Mouse (Mus musculus): ENCODE measurements at regions not wholly inside any gene's neighbourhood (a gene's known extent, or its start where the extent isn't known, plus 50 kb on each side); places are given as distances from the start of the nearest gene placed in this dataset.

DNA sequence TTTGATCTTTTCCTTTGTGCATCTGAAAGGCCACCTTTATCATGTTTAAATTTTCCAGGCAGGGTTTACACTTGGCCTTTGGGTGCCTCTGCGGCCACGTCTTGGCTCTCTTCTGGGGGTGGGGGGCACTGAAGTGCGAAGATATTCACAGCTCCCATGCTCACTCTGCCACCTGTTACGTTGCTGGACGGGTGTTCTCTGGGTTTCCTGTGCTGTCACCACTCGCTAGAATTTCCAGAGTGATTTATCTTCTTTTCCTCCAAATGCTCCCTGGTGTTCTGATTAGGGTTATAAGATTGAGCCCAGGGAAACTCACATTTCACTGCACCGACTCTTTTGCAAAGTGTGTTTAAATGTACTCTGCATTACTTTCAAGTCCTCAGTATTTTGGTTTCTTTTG, 404.8 kb upstream of the Mki67 start:
- peak; percentile 53 for DNase-seq

DNA sequence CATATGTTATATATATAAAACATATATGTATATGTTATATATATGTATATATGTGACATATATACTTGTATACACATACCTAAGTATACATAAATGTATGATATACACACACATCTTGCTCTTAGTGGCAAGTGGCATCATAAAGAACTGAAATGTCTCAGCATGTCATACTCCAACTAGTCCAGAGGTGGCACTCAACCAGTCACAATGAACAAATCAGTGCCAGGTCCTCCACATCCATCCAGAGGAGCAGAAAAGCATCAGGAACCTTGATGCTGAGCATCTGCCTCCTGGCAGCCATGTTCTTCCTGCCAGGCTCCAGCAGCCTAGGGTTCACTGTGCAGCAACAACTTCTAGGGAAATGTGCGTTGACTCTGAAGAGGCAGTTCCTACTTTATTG, 405.2 kb upstream of the Mki67 start:
- DNase-seq, result peak; percentile 53

DNA sequence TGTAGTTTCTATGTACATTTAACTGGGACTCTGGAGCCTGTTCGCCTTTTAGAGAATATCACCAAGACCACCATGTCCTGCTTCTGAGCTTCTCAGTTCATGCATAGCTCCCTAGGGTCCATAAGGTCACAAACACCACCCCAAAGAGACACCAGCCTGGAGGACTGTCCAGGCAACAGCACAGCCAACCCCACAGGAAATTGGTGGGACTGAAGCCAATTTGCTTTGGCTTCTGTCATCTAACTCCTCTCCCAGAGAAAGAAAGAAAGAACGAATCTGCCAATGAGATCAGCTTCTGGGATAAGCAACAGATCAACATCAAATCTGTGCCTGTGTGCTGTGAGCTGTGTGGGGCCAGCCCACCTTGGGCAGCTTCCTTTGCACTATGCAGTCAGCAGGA, 408.6 kb upstream of the Mki67 start:
- DNase-seq, result no peak

GRCm38 (mm10) chr7:136126393-136126792, 410.2 kb upstream of the Mki67 start:
- DNase-seq, result no peak

- DNase-seq, result no peak
These were observed 411.4 kb upstream of the Mki67 start for GRCm38 (mm10) chr7:136127576-136127975.

DNA sequence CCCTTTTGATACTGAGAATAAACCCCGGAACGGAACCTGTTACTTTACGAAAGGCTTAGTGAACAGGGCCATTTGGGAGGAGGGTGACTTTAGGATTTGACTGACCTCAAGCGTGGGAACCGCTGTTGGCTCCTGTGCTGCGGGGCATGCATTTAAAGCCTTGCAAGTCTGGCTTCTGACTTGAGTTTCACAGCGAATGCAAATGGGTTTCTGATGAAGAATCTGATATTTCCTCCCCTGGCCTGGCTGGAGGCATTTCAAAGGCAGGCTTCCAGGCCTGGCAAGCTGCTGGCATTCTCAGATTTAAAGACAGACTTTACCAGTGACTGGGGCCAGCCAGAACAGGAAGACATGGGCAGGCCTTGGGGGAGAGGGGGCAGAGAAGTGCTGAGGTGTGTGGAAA, 413.6 kb upstream of the Mki67 start:
- DNase-seq, result peak; percentile 19

DNA sequence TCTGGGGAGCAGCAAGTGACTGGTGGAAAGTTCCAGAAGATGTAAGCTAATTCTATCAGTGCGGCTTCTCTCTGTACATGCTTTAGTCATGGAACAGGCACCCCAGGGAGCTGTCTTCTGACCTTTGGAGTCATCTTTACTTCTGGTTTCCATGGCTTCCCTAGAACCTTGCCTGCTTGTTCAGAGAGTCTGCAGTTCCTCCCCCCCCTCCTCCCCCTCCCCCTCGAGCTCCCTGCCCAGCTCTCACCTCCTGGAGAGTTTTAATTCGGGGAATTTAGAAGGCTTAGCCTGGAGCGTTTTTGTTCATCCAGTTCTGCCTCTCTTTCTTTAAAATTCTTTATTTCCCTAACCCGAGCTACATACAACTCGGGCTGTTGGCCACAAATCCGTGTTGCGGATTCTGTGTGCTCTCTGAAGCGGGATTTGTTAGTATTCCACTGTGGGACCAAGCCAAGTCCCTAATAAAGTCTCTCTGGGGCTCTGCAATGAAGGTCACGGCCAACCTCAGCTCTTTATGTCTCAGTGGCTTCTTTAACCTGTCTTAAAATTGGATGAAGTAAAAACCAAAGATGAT, 414.6 kb upstream of the Mki67 start:
- peak; percentile 26 for DNase-seq

DNA sequence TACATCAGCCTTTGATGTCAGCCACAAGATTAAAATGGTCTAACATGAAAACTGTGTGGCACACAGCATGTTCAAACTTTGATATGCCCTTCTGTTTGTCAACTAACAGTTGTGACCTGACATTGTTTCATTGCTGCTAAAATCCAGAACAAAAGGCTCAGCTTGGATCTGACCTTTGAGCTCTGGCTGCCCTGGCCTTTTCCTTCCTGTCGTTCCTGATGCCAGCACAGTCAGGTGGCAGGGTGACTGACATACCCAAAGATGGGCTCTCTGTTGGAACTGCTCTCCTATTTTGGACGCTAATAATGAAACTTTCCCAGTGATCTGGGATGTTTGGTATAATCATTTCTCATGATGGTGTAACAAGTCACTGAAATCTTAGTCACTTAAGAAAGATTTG, 416.8 kb upstream of the Mki67 start:
- no peak for DNase-seq

GRCm38 (mm10) chr7:136136666-136137065, 420.5 kb upstream of the Mki67 start:
- no peak for DNase-seq

DNA sequence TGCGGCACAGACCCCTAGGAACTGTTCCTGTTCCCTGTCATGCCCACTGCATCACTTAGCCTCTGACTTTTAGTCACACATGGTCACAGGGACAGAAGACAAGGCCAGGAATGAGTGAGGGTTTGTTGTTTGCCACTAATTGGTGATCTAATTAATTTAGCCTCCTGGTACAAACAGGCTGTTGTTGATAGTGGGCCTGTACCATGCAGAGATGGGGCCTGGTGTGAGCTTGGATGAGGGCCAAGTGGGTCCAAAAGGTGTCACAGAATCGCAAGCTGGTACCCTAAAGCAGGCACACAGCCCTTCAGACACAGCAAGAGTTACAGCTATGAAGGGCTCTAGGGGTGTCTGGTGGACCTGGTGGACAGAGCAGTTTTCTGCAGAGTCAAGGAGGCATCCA, 421.2 kb upstream of the Mki67 start:
- DNase-seq, result no peak

GRCm38 (mm10) chr7:136137831-136138602, 421.9 kb upstream of the Mki67 start:
- no peak for DNase-seq

- no peak for DNase-seq
These were observed 426.7 kb upstream of the Mki67 start for GRCm38 (mm10) chr7:136142832-136143231.

- DNase-seq, result no peak
These were observed 434.0 kb upstream of the Mki67 start for GRCm38 (mm10) chr7:136150196-136150595.

DNA sequence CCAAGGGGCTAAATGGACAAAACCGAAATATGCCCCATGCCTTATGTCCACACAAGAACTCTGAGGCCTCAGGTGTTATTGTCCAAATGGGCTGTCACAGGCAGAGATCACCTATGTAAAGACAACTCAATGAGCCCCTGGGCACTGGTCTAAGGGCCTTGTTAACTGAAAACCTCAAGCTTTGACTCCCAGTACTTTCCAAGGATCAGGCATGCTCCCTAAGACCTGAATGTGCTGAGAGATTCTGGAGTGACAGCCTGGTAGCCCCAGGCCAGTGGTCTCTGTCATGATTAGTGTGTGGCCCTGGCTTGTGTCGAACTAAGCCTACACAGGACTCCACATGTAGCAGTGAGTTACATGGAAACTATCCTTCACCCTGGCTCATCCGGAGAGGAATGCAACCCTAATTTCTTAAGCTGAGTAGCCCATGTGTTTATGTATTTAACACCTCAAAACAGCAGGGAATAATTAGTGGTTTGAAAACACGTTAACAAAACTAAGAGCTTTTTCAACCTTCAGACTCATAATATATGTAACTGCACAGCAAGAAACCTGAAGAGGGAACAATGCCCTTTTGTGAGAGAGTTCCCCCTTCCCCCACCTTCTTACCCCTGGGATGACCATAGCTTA, 435.3 kb upstream of the Mki67 start:
- peak; percentile 43 for DNase-seq

DNA sequence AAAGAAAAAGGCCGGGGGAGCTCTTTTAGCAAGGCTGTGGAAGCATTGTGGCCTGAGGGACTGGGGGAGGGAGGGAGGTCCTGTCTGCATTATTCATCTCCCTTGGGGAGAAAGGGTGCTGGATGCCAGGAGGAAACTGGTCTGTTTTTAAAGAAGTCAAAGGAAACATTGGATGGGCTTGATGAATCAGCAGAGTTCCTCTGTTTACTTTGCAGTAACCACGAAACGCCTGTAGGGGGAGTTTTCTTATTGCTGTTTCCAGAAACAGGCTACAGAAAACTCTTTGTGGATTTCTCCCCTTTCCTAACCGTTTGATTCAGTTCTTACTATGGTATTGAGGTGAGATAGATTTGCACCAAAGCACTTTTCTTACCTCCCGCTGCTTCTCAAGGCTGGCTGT, 436.3 kb upstream of the Mki67 start:
- DNase-seq, result peak; percentile 83

DNA sequence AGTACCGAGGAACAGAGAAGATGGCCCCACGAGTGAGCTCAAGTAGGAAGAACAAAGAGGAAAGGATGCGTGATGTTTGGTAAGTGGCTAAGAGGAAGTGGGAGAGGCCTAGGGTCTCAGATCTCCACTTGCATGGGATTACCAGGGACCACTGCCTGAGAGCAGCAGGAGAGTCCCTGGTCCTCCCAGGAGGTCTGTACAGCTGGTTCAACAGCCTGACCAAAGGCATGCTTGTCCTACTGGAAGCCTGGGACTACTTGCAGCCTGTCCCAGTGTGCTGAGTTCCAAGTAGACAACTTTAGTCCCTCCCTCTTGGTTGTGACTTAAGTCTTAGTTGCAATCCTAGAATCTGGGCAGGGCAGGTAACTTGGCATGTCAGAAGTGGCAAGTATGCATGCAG, 437.5 kb upstream of the Mki67 start:
- no peak for DNase-seq

DNA sequence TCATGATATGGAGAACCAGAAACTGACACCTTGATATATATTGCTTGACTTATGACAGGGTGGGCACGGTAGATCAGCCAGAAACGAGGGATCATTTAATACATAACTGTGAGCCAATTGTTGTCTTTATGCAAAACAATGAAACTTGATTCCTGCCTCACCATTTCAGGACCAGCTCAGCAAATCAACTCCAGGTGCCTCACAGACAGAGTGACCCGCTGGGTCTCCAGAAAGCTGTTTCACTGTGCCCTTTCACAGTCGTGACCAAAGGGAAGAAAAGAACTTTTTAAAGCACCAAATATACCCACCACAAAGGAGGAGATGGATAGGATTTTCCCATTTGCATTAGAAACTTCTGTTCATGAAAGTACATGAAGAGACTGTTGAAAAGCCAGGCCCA, 443.0 kb upstream of the Mki67 start:
- peak; percentile 73 for DNase-seq

DNA sequence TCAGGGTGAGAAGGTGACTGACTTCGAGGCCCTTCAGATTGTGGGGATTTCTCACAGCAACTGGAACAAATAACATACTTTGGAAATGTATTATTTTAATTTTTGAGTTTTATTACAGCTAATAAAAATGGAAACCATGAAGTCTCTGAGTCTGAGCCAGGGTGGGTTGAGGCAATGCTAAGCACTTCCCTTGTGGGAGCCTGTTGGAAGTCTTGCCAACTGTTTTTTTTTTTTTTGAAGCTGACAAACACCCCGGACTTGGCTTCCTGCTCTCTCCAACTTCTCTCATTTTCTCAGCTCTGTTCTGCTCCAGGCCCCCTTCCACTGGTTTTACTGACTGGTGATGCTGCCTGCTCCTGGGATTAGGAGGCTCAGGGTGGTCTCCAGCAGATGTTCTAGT, 445.4 kb upstream of the Mki67 start:
- DNase-seq, result no peak

DNA sequence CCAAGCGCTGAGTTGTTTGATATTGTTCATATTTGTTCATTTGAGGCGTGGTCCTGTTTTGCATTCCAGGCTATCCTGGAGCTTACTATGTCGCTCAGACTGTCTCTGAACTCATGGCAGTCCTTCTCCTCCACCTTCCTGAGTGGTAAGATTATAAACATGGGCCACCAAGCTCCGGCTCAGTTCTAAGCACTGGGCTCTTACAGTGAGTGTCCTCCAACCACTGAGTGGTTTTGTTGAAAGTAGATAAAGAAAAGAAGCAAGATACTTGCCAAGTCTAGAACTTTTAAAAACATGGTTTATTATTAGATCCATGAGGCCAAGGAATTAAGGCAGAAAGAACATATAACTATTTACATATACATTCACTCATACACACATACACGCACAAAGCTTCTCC, 448.7 kb upstream of the Mki67 start:
- DNase-seq, result no peak

DNA sequence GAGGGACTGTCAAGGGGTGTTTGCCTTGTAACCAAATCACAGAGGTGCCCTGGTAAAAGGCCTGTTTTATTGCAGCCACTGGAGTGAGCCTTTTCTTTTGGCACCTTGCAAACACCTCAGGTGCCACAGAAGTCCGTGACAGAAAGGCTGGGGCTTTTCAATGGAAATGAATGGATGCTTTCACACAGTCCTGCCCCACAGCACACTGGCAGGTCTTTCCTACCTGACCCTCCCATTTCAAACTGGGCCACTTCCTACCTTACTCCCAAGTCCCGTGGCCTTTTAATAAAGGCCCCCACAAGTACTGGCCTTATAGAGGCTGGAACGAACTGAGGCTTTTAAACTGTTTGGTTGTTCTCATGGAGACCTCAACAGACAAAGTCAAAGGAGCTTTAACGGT, 453.1 kb upstream of the Mki67 start:
- no peak for DNase-seq

GRCm38 (mm10) chr7:136176373-136176772, 460.2 kb upstream of the Mki67 start:
- DNase-seq, result no peak

DNA sequence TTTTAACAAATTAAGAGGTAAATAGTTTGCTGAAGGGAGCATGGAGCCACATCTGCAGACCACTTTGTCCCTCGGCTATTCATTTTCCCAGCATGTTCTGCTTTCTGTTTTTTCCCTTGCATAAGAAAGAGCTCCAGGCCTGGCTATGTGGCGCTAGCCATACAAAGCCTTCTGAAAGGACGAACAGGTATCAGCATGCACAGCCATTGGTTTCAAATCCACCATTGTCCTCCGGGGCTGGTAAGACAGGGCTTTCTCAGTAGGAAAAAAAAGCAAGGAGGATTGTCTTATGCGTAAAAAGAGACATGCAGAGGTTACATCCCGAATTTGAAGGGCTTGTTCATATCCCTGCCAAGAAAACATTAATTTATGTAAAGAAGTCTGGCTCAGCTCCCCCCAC, 464.8 kb upstream of the Mki67 start:
- DNase-seq, result no peak

- DNase-seq, result no peak
These were observed 465.9 kb upstream of the Mki67 start for GRCm38 (mm10) chr7:136182101-136182500.

DNA sequence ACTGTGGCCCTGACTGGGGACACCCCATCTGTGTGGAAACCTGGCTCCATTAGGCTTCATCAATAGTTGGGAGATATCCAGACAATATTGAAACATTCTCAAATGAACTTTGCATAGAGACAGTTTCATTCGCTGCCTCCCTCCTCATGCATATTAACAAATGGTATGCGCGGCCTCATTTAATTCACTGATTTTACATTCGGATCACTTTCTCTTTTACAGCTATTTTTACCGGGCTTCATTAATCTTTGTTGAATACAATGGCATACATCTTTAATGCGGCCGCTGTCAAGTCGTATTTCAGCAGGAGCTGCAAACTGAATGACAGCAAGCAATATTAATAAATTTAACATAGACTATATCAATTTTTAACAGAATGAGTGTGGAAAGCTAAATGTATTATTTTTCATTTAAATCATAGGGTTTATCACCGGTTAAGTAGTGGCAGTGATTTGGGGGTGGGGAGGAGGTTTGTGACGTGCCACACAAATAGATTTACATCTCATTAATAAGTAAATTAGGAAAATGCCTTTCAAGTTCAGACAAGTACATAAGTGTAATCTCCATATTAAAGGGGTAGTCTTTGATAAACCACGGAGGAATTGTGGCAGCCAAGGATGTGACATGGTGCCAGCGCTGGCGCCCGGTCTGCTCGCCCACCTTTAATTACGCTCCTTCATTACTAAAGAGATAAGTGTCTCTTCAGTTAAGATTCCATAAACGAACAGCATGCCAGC, 480.4 kb upstream of the Mki67 start:
- DNase-seq, result no peak

All from embryo, embryonic 11 days (tissue).